Mouse (Mus musculus): Measurements from ENCODE around the gene Xiap. TPM values are rescaled to one million over a fixed set of nuclear protein-coding genes. Genes with fewer than 3 reads are reported as not detected.

Gene Xiap
- total RNA-seq, 2 experiments from 2014 or later = 47.9 to 50.3 TPM

DNA sequence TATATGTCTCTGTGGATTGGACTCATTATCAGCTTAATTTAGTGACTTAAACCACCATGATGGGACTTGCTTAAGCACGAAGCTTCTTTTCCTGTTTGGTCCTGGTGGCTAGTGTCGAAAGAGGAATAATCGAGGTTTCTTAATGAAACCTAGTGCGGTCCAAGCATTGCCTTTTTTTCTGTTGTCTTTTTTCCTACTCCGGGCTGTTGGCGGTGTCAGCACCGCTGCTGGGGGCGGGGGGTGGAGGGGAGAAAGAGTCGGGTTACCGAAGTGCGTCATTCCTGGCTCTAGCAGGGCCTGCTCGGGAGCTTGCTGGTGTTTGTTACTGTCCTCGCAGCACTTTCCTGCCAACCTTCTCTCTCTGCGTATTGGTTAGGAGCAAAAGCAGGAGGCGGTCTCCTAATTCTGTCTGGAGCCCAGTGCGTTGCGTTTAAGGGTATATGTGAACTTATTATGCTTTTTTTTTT, 92.5 kb downstream of the Xiap start:
- DNase-seq (ENCODE audit: low spot score in 2 of 2) = peak; percentile 68 to 81
- intact Hi-C loops (cut with DNase I) = loop anchor here (2.0 to 10.0 kb wide), 2 partner anchors 93 to 119 kb away; no protein-coding TSS in a partner anchor

DNA sequence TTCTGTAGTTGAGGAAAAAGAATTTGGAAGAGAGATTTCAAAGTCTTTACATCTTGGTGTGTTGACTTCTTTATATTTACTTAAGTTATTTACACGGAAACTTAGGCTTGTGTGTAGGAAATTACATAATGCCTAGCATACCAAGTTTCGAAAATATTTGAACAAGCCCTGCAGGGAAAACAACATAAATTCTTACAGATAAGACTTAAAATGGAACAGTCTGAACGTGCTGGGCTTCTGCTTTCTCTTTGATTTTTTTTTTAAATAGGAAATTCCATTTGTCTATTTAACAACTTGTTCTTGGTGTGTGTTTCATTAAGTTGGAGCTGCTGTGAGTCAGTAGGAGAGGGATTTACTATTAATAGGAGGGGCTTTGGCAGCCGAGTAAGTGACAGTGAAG, 93.6 kb downstream of the Xiap start:
- intact Hi-C loops (cut with DNase I) = loop anchor here (10.0 kb wide), 1 partner anchor 92 kb away; no protein-coding TSS in a partner anchor
- DNase-seq (ENCODE audit: low spot score in 2 of 2) = no peak

Other genes starting within 250 kb of the Xiap start
- gene Thoc2, start 139.0 kb upstream of the Xiap start, total RNA-seq (2021) = 10 to 100 TPM; 39.5 to 49.0 TPM
- 10 to 100 TPM; 47.7 to 52.3 TPM for gene Stag2, start 89.6 kb downstream of the Xiap start, total RNA-seq (2021)

Data from left cerebral cortex, postnatal 14 days (tissue).